Mouse (Mus musculus) limb, embryonic 10.5 days (tissue): ENCODE data around the gene Spout1. TPM values are rescaled to one million over a fixed set of nuclear protein-coding genes. Genes with fewer than 3 reads are reported as not detected.

Experiments used
- DNase-seq: peaks from one replicate; pipeline ENCODE4 v3.0.0-alpha.2; 2017; ENCODE audit warnings: low spot score
- H3K27ac ChIP-seq: fragments of 300-500 bp; sonication (generic); 2 replicates; pipeline ENCODE4 v1.5.1; 2016; ENCODE audit warnings: mild to moderate bottlenecking
- H3K27me3 ChIP-seq: fragments of 300-500 bp; sonication (generic); 2 replicates; pipeline ENCODE4 v1.6.1; 2016; ENCODE audit warnings: low read depth, mild to moderate bottlenecking; ENCODE audit not compliant: poor library complexity, severe bottlenecking
- H3K36me3 ChIP-seq: fragments of 300-500 bp; sonication (generic); 2 replicates; pipeline ENCODE4 v1.6.1; 2016; ENCODE audit warnings: mild to moderate bottlenecking, moderate library complexity
- H3K4me1 ChIP-seq: fragments of 300-500 bp; sonication (generic); 2 replicates; pipeline ENCODE4 v1.6.1; 2016
- H3K4me3 ChIP-seq: fragments of 300-500 bp; sonication (generic); 2 replicates; pipeline ENCODE4 v1.5.1; 2016; ENCODE audit warnings: mild to moderate bottlenecking, moderate library complexity
- H3K9me3 ChIP-seq: fragments of 300-500 bp; sonication (generic); replicated peaks from 2 replicates; pipeline ENCODE4 v1.6.1; 2016; ENCODE audit warnings: mild to moderate bottlenecking
- WGBS: fragments of 180-500 bp; shearing (Covaris S2); methylation state at CpG from one replicate; pipeline ENCODE4 v1.1.7; 2016; 5-methylcytosine and 5-hydroxymethylcytosine counted together
- polyA plus RNA-seq: library from polyadenylated mRNA; unstranded; fragments of >200 nt; fragmentation: Nextera tagmentation; extraction: Ambion mirVana; gene quantifications from 2 replicates; pipeline ENCODE4 v1.2.1, GENCODE M21; 2016

The Spout1 gene
- polyA plus RNA-seq, result 104 and 107 TPM in 2 replicates

GRCm38 (mm10) chr2:30177700-30178675 lies at the start of gene Spout1:
Gene Spout1 (minus strand): TSS chr2:30178459.
- H3K9me3 ChIP-seq, result no peaks in the 10 kb centered on the region
- peaks cover 17% of the 10 kb centered on the region for H3K4me1 ChIP-seq
- peaks cover 46% of the 10 kb centered on the region for H3K36me3 ChIP-seq
- no peaks in the 10 kb centered on the region for H3K27me3 ChIP-seq
- H3K27ac ChIP-seq, result peak within 1 kb of the TSS; percentile 86
- WGBS, result 3% methylated on average over 54 of the region's 54 CpGs
- DNase-seq, result peak; percentile 99
- H3K4me3 ChIP-seq, result peak within 1 kb of the TSS; percentile 85

- WGBS, result 95% methylated on average over 5 of the region's 5 CpGs
- H3K4me1 ChIP-seq, result no peaks in the 10 kb centered on the region
- no peak overlapping the region for H3K27ac ChIP-seq
- DNase-seq, result no peak
- no peaks in the 10 kb centered on the region for H3K27me3 ChIP-seq
- no peaks in the 10 kb centered on the region for H3K9me3 ChIP-seq
- no peak overlapping the region for H3K4me3 ChIP-seq
- H3K36me3 ChIP-seq, result no peaks in the 10 kb centered on the region
Observed at GRCm38 (mm10) chr2:30216293-30216692, 38.0 kb upstream of the Spout1 start.

GRCm38 (mm10) chr2:30215493-30215892 lies 37.2 kb upstream of the Spout1 start:
- Histone ChIP-seq H3K36me3 (no peaks in the 10 kb centered on the region), H3K27ac (no peak overlapping the region), H3K27me3 (no peaks in the 10 kb centered on the region), H3K4me3 (no peak overlapping the region), H3K4me1 (no peaks in the 10 kb centered on the region), H3K9me3 (no peaks in the 10 kb centered on the region)
- 88% methylated on average over 6 of the region's 6 CpGs for WGBS
- no peak for DNase-seq

- H3K27ac ChIP-seq, result no peak overlapping the region
- DNase-seq, result no peak
- no peaks in the 10 kb centered on the region for H3K4me1 ChIP-seq
- no peaks in the 10 kb centered on the region for H3K36me3 ChIP-seq
- no peaks in the 10 kb centered on the region for H3K9me3 ChIP-seq
- H3K27me3 ChIP-seq, result no peaks in the 10 kb centered on the region
- 92% methylated on average over 3 of the region's 3 CpGs for WGBS
- no peak overlapping the region for H3K4me3 ChIP-seq
Observed at GRCm38 (mm10) chr2:30214745-30215144, 36.5 kb upstream of the Spout1 start.

- Histone ChIP-seq H3K27ac (no peak overlapping the region), H3K4me1 (no peaks in the 10 kb centered on the region), H3K9me3 (no peaks in the 10 kb centered on the region), H3K27me3 (no peaks in the 10 kb centered on the region), H3K36me3 (no peaks in the 10 kb centered on the region), H3K4me3 (no peak overlapping the region)
- DNase-seq, result no peak
- 82% methylated on average over 1 of the region's 1 CpGs for WGBS
Observed at GRCm38 (mm10) chr2:30212951-30213350, 34.7 kb upstream of the Spout1 start.

- Histone ChIP-seq H3K27ac (no peak overlapping the region), H3K9me3 (no peaks in the 10 kb centered on the region), H3K4me3 (no peak overlapping the region), H3K36me3 (no peaks in the 10 kb centered on the region), H3K4me1 (peaks cover under 1% of the 10 kb centered on the region; the same call in 1 of the 2 replicates), H3K27me3 (no peaks in the 10 kb centered on the region)
- WGBS, result 73% methylated on average over 4 of the region's 4 CpGs
- no peak for DNase-seq
Observed at GRCm38 (mm10) chr2:30212169-30212545, 33.9 kb upstream of the Spout1 start.

GRCm38 (mm10) chr2:30211408-30212168 lies 33.3 kb upstream of the Spout1 start:
- Histone ChIP-seq H3K27ac (no peak overlapping the region), H3K27me3 (no peaks in the 10 kb centered on the region), H3K4me3 (no peak overlapping the region), H3K36me3 (no peaks in the 10 kb centered on the region), H3K4me1 (peaks cover 7% of the 10 kb centered on the region), H3K9me3 (no peaks in the 10 kb centered on the region)
- 72% methylated on average over 6 of the region's 6 CpGs for WGBS
- no peak for DNase-seq

- no peaks in the 10 kb centered on the region for H3K36me3 ChIP-seq
- no peak overlapping the region for H3K4me3 ChIP-seq
- 72% methylated on average over 5 of the region's 5 CpGs for WGBS
- H3K27ac ChIP-seq, result no peak overlapping the region
- peaks cover 19% of the 10 kb centered on the region for H3K4me1 ChIP-seq
- no peaks in the 10 kb centered on the region for H3K27me3 ChIP-seq
- no peak for DNase-seq
- no peaks in the 10 kb centered on the region for H3K9me3 ChIP-seq
Observed at GRCm38 (mm10) chr2:30207886-30208285, 29.6 kb upstream of the Spout1 start.

- Histone ChIP-seq H3K27me3 (no peaks in the 10 kb centered on the region), H3K9me3 (no peaks in the 10 kb centered on the region), H3K36me3 (no peaks in the 10 kb centered on the region), H3K4me3 (no peak overlapping the region), H3K4me1 (peaks cover 19% of the 10 kb centered on the region), H3K27ac (no peak overlapping the region)
- DNase-seq, result no peak
- WGBS, result 90% methylated on average over 4 of the region's 4 CpGs
Observed at GRCm38 (mm10) chr2:30207401-30207800, 29.1 kb upstream of the Spout1 start.

- H3K4me1 ChIP-seq, result peaks cover 19% of the 10 kb centered on the region
- peak within 1 kb of the TSS; percentile 83 for H3K4me3 ChIP-seq
- under 1% methylated on average over 44 of the region's 44 CpGs for WGBS
- no peaks in the 10 kb centered on the region for H3K9me3 ChIP-seq
- peak; percentile 94 for DNase-seq
- no peaks in the 10 kb centered on the region for H3K27me3 ChIP-seq
- no peaks in the 10 kb centered on the region for H3K36me3 ChIP-seq
- H3K27ac ChIP-seq, result peak within 1 kb of the TSS; percentile 78
Observed at GRCm38 (mm10) chr2:30205629-30206357, 27.5 kb upstream of the Spout1 start, which contains the start of gene Kyat1. Gene Kyat1 (minus strand): TSS chr2:30205847.

- Histone ChIP-seq H3K9me3 (no peaks in the 10 kb centered on the region), H3K36me3 (no peaks in the 10 kb centered on the region), H3K27me3 (no peaks in the 10 kb centered on the region), H3K4me3 (peak overlapping the region; percentile 83), H3K4me1 (peaks cover 19% of the 10 kb centered on the region), H3K27ac (peak overlapping the region; percentile 78)
- no peak for DNase-seq
- 5% methylated on average over 13 of the region's 13 CpGs for WGBS
Observed at GRCm38 (mm10) chr2:30205255-30205628, 27.0 kb upstream of the Spout1 start.

GRCm38 (mm10) chr2:30203439-30203838 lies 25.2 kb upstream of the Spout1 start:
- Histone ChIP-seq H3K27ac (no peak overlapping the region), H3K27me3 (no peaks in the 10 kb centered on the region), H3K36me3 (no peaks in the 10 kb centered on the region), H3K4me1 (peaks cover 19% of the 10 kb centered on the region), H3K9me3 (no peaks in the 10 kb centered on the region), H3K4me3 (no peak overlapping the region)
- DNase-seq, result no peak
- WGBS, result 83% methylated on average over 7 of the region's 7 CpGs
